Mouse (Mus musculus): ENCODE measurements around the gene Ppp5c. TPM values are rescaled to one million over a fixed set of nuclear protein-coding genes. Genes with fewer than 3 reads are reported as not detected.
A peak's percentile ranks its signal among the peaks of the same experiment; 100 is the strongest.

Gene Ppp5c
- total and polyA plus RNA-seq, 2 experiments = 24.2 to 93.2 TPM

GRCm38 (mm10) chr7:17009326-17010009 is 18.3 kb downstream of the Ppp5c start:
- no peaks in the 10 kb centered on the region; the same call in 1 of the 2 replicates for H3K79me2 ChIP-seq (ENCODE audit: control insufficient read depth, insufficient read depth, low read length)
- H3K4me1 ChIP-seq (ENCODE audit: control insufficient read depth, insufficient read depth, low read length) = peaks cover 13% of the 10 kb centered on the region
- H3K9ac ChIP-seq (ENCODE audit: low read depth, low read length) = no peak overlapping the region
- no peak overlapping the region for H3K4me3 ChIP-seq (ENCODE audit: insufficient read depth, low read depth, low read length)
- no peak overlapping the region for H3K27ac ChIP-seq (replicated peaks; ENCODE audit: insufficient read depth, low read depth, low read length)
- no peak for TF ChIP-seq POLR2A (IDR thresholded peaks at IDR 0.05; ENCODE audit: extremely low read depth, insufficient read depth, low read length)
- no peak for TF ChIP-seq CTCF (IDR thresholded peaks at IDR 0.05; ENCODE audit: low read depth, low read length)
- no peaks in the 10 kb centered on the region for H3K27me3 ChIP-seq (ENCODE audit: control insufficient read depth, insufficient read depth, low read length)
- 85% methylated on average over 16 of the region's 16 CpGs for WGBS
- no peak for DNase-seq (ENCODE audit: extremely low read depth, low read depth, low spot score)
- peaks cover 5% of the 10 kb centered on the region; the same call in 1 of the 2 replicates for H3K36me3 ChIP-seq (ENCODE audit: control insufficient read depth, insufficient read depth, low read length)

GRCm38 (mm10) chr7:17007300-17007699 is 20.4 kb downstream of the Ppp5c start:
- TF ChIP-seq POLR2A (IDR thresholded peaks at IDR 0.05; ENCODE audit: extremely low read depth, insufficient read depth, low read length) (no peak), CTCF (IDR thresholded peaks at IDR 0.05; ENCODE audit: low read depth, low read length) (peak; percentile 90)
- H3K4me3 ChIP-seq (ENCODE audit: insufficient read depth, low read depth, low read length) = no peak overlapping the region
- no peak overlapping the region for H3K9ac ChIP-seq (ENCODE audit: low read depth, low read length)
- no peaks in the 10 kb centered on the region for H3K79me2 ChIP-seq (ENCODE audit: control insufficient read depth, insufficient read depth, low read length)
- H3K4me1 ChIP-seq (ENCODE audit: control insufficient read depth, insufficient read depth, low read length) = peaks cover 26% of the 10 kb centered on the region
- H3K27me3 ChIP-seq (ENCODE audit: control insufficient read depth, insufficient read depth, low read length) = no peaks in the 10 kb centered on the region
- peak; percentile 95 for DNase-seq (ENCODE audit: extremely low read depth, low read depth, low spot score)
- peaks cover 5% of the 10 kb centered on the region; the same call in 1 of the 2 replicates for H3K36me3 ChIP-seq (ENCODE audit: control insufficient read depth, insufficient read depth, low read length)
- WGBS = 56% methylated on average over 4 of the region's 4 CpGs
- H3K27ac ChIP-seq (replicated peaks; ENCODE audit: insufficient read depth, low read depth, low read length) = peak overlapping the region; percentile 35

GRCm38 (mm10) chr7:17004716-17005115 is 23.0 kb downstream of the Ppp5c start:
- Histone ChIP-seq H3K36me3 (ENCODE audit: control insufficient read depth, insufficient read depth, low read length) (peaks cover 3% of the 10 kb centered on the region; the same call in 1 of the 2 replicates), H3K27me3 (ENCODE audit: control insufficient read depth, insufficient read depth, low read length) (no peaks in the 10 kb centered on the region), H3K4me1 (ENCODE audit: control insufficient read depth, insufficient read depth, low read length) (peaks cover 26% of the 10 kb centered on the region), H3K9ac (ENCODE audit: low read depth, low read length) (no peak overlapping the region), H3K79me2 (ENCODE audit: control insufficient read depth, insufficient read depth, low read length) (no peaks in the 10 kb centered on the region), H3K4me3 (ENCODE audit: insufficient read depth, low read depth, low read length) (no peak overlapping the region), H3K27ac (replicated peaks; ENCODE audit: insufficient read depth, low read depth, low read length) (no peak overlapping the region)
- TF ChIP-seq CTCF (IDR thresholded peaks at IDR 0.05; ENCODE audit: low read depth, low read length) (no peak), POLR2A (IDR thresholded peaks at IDR 0.05; ENCODE audit: extremely low read depth, insufficient read depth, low read length) (no peak)
- WGBS = 55% methylated on average over 7 of the region's 7 CpGs
- peak; percentile 32 for DNase-seq (ENCODE audit: extremely low read depth, low read depth, low spot score)

- Histone ChIP-seq H3K27ac (replicated peaks; ENCODE audit: insufficient read depth, low read depth, low read length) (peak overlapping the region; percentile 70), H3K4me1 (ENCODE audit: control insufficient read depth, insufficient read depth, low read length) (peaks cover 28% of the 10 kb centered on the region), H3K27me3 (ENCODE audit: control insufficient read depth, insufficient read depth, low read length) (no peaks in the 10 kb centered on the region), H3K4me3 (ENCODE audit: insufficient read depth, low read depth, low read length) (no peak overlapping the region), H3K79me2 (ENCODE audit: control insufficient read depth, insufficient read depth, low read length) (no peaks in the 10 kb centered on the region), H3K9ac (ENCODE audit: low read depth, low read length) (peak overlapping the region; percentile 6; the same call in 1 of the 2 replicates), H3K36me3 (ENCODE audit: control insufficient read depth, insufficient read depth, low read length) (peaks cover 3% of the 10 kb centered on the region; the same call in 1 of the 2 replicates)
- no peak for TF ChIP-seq POLR2A (IDR thresholded peaks at IDR 0.05; ENCODE audit: extremely low read depth, insufficient read depth, low read length)
- no peak for TF ChIP-seq CTCF (IDR thresholded peaks at IDR 0.05; ENCODE audit: low read depth, low read length)
- 25% methylated on average over 7 of the region's 7 CpGs for WGBS
- DNase-seq (ENCODE audit: extremely low read depth, low read depth, low spot score) = peak; percentile 94
These were observed 24.3 kb downstream of the Ppp5c start for GRCm38 (mm10) chr7:17003230-17003960.

GRCm38 (mm10) chr7:17002375-17003195 is 25.1 kb downstream of the Ppp5c start:
- TF ChIP-seq POLR2A (IDR thresholded peaks at IDR 0.05; ENCODE audit: extremely low read depth, insufficient read depth, low read length) = no peak
- peak; percentile 90 for TF ChIP-seq CTCF (IDR thresholded peaks at IDR 0.05; ENCODE audit: low read depth, low read length)
- WGBS = 8% methylated on average over 7 of the region's 7 CpGs
- Histone ChIP-seq H3K79me2 (ENCODE audit: control insufficient read depth, insufficient read depth, low read length) (no peaks in the 10 kb centered on the region), H3K27me3 (ENCODE audit: control insufficient read depth, insufficient read depth, low read length) (no peaks in the 10 kb centered on the region), H3K27ac (replicated peaks; ENCODE audit: insufficient read depth, low read depth, low read length) (peak overlapping the region; percentile 70), H3K4me3 (ENCODE audit: insufficient read depth, low read depth, low read length) (no peak overlapping the region), H3K4me1 (ENCODE audit: control insufficient read depth, insufficient read depth, low read length) (peaks cover 25% of the 10 kb centered on the region), H3K36me3 (ENCODE audit: control insufficient read depth, insufficient read depth, low read length) (peaks cover 3% of the 10 kb centered on the region; the same call in 1 of the 2 replicates), H3K9ac (ENCODE audit: low read depth, low read length) (no peak overlapping the region; the same call in 1 of the 2 replicates)
- DNase-seq (ENCODE audit: extremely low read depth, low read depth, low spot score) = peak; percentile 85

Measured in liver, adult 2 months (tissue).